Mouse (Mus musculus): ENCODE results near the gene Mrpl49. TPM values are rescaled to one million over a fixed set of nuclear protein-coding genes. Genes with fewer than 3 reads are reported as not detected.

The Mrpl49 gene
- polyA plus RNA-seq, 1 experiment from 2014 or later, result 29.6 TPM

DNA sequence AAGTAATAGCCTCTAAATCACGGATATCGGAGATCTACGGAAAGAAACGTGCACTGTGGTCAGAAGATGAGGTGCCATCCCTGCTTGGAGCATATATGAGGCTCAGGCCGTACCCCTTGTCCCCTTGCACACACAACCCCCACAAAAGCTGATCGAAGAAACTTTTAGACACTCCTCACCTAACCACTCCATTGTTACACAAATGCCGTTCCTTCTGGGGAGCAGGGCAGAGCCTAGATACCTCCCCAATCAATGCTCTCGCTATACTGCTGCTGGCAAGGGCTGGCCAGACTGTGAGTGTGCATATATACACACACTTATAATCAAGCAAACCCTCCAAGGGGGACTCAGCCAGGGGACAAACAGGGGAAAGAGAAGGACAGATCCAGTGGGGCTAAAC is 48.4 kb downstream of the Mrpl49 start:
- DNase-seq (no peak), ATAC-seq (no peak)
- no peak overlapping the region for H3K27ac ChIP-seq (ENCODE audit: low read depth)
- no peak overlapping the region for H3K4me3 ChIP-seq (ENCODE audit: low read depth, low read length)
- no peak overlapping the region for H3K9ac ChIP-seq (replicated peaks)
- H3K4me1 ChIP-seq (ENCODE audit: insufficient read depth), result peaks cover 6% of the 10 kb centered on the region
- peaks cover 42% of the 10 kb centered on the region for H3K36me3 ChIP-seq (replicated peaks; ENCODE audit: insufficient read depth, low read length)
- H3K27me3 ChIP-seq (ENCODE audit: insufficient read depth, low read length), result no peaks in the 10 kb centered on the region
- no peaks in the 10 kb centered on the region for H3K9me3 ChIP-seq (ENCODE audit: low read length)
- TF ChIP-seq CTCF (IDR thresholded peaks at IDR 0.05; ENCODE audit: low read depth) (no peak), EP300 (IDR thresholded peaks at IDR 0.05; ENCODE audit: low read depth) (no peak)
- WGBS (ENCODE audit: insufficient replicate concordance), result 90% methylated on average over 8 of the region's 8 CpGs
- H3K4me2 ChIP-seq (ENCODE audit: low read depth, low read length), result no peak overlapping the region

DNA sequence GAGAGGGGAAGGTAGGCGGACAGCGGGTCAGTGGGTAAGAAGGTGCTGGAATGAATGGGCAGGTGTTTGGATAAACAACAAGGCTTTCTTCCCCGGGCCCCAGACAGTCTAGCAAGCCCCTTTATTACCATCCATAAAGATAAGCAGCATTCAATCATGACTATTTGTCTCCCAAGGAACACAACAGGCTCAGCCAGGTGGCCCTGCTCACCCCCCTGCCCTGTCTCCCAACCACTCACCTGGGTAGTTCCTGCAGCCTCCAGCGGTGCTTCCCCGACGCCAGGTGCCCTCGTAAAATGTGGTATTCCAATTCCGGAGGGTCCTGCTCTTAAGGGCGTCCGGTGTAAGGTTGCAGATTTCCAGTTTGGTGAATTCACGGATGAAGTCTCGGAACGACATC is 50.6 kb downstream of the Mrpl49 start:
- no peak overlapping the region for H3K4me3 ChIP-seq (ENCODE audit: low read depth, low read length)
- no peak overlapping the region for H3K9ac ChIP-seq (replicated peaks)
- H3K9me3 ChIP-seq (ENCODE audit: low read length), result no peaks in the 10 kb centered on the region
- ATAC-seq (no peak), DNase-seq (no peak)
- no peaks in the 10 kb centered on the region for H3K4me1 ChIP-seq (ENCODE audit: insufficient read depth)
- no peak overlapping the region for H3K27ac ChIP-seq (ENCODE audit: low read depth)
- no peaks in the 10 kb centered on the region for H3K27me3 ChIP-seq (ENCODE audit: insufficient read depth, low read length)
- H3K36me3 ChIP-seq (replicated peaks; ENCODE audit: insufficient read depth, low read length), result peaks cover 42% of the 10 kb centered on the region
- TF ChIP-seq EP300 (IDR thresholded peaks at IDR 0.05; ENCODE audit: low read depth) (no peak), CTCF (IDR thresholded peaks at IDR 0.05; ENCODE audit: low read depth) (no peak)
- 92% methylated on average over 13 of the region's 13 CpGs for WGBS (ENCODE audit: insufficient replicate concordance)
- H3K4me2 ChIP-seq (ENCODE audit: low read depth, low read length), result no peak overlapping the region

DNA sequence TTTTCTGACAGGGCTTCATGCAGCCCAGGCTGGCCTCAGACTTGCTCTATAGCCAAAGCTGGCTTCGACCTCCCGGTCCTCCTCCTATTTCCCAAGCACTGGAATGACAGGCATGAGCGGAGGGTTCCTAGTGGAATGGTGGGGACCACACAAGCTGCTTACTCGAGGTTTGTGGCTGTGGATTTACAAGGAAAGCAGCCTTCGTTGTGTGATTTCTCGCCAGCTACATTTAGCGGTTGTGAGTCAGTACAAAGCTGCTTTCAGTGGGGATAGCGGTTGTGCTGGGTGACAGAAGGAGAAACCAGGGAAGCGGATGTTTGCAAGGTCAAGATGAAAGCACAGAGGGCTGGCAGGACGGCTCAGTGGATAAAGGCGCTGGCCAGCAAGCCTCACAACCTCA is 52.0 kb downstream of the Mrpl49 start:
- no peak overlapping the region for H3K27ac ChIP-seq (ENCODE audit: low read depth)
- H3K9me3 ChIP-seq (ENCODE audit: low read length), result no peaks in the 10 kb centered on the region
- H3K4me2 ChIP-seq (ENCODE audit: low read depth, low read length), result no peak overlapping the region
- ATAC-seq, result no peak
- DNase-seq, result no peak
- H3K9ac ChIP-seq (replicated peaks), result no peak overlapping the region
- no peak for TF ChIP-seq CTCF (IDR thresholded peaks at IDR 0.05; ENCODE audit: low read depth)
- TF ChIP-seq EP300 (IDR thresholded peaks at IDR 0.05; ENCODE audit: low read depth), result no peak
- 74% methylated on average over 11 of the region's 11 CpGs for WGBS (ENCODE audit: insufficient replicate concordance)
- no peak overlapping the region for H3K4me3 ChIP-seq (ENCODE audit: low read depth, low read length)
- H3K27me3 ChIP-seq (ENCODE audit: insufficient read depth, low read length), result no peaks in the 10 kb centered on the region
- H3K4me1 ChIP-seq (ENCODE audit: insufficient read depth), result no peaks in the 10 kb centered on the region
- peaks cover 41% of the 10 kb centered on the region for H3K36me3 ChIP-seq (replicated peaks; ENCODE audit: insufficient read depth, low read length)

Small RNA genes within 50 kb of the gene (microRNA-seq; reads per million reads assigned to microRNA genes)
- gene Mir6988, result 4.5 reads per million, percentile 6 among the genes with 10 or more reads in this experiment

Other genes with a start within 250 kb of the Mrpl49 start
- 8.5 and 9.0 TPM in 2 replicates for gene Frmd8, start 182.5 kb downstream of the Mrpl49 start, polyA plus RNA-seq (2015; fragmentation: Nextera tagmentation; extraction: Ambion mirVana)
- 8.4 and 9.1 TPM in 2 replicates for gene Slc25a45, start 180.0 kb downstream of the Mrpl49 start, polyA plus RNA-seq (2015; fragmentation: Nextera tagmentation; extraction: Ambion mirVana)
- 1.5 and 1.7 TPM in 2 replicates for gene Tigd3, start 163.6 kb downstream of the Mrpl49 start, polyA plus RNA-seq (2015; fragmentation: Nextera tagmentation; extraction: Ambion mirVana)
- gene Dpf2, start 144.8 kb downstream of the Mrpl49 start, polyA plus RNA-seq (2015; fragmentation: Nextera tagmentation; extraction: Ambion mirVana), result 28.1 and 32.6 TPM in 2 replicates
- gene Cdc42ep2, start 133.0 kb downstream of the Mrpl49 start, polyA plus RNA-seq (2015; fragmentation: Nextera tagmentation; extraction: Ambion mirVana), result 3.0 TPM in 2 replicates
- 19.2 and 21.5 TPM in 2 replicates for gene Pola2, start 93.6 kb downstream of the Mrpl49 start, polyA plus RNA-seq (2015; fragmentation: Nextera tagmentation; extraction: Ambion mirVana)
- 0.09 TPM in 1 of 2 replicates, not detected in the other for gene Slc22a20, start 71.6 kb downstream of the Mrpl49 start, polyA plus RNA-seq (2015; fragmentation: Nextera tagmentation; extraction: Ambion mirVana)
- gene Capn1, start 41.9 kb downstream of the Mrpl49 start, polyA plus RNA-seq (2015; fragmentation: Nextera tagmentation; extraction: Ambion mirVana), result 6.8 and 7.2 TPM in 2 replicates
- 12.4 and 15.4 TPM in 2 replicates for gene Syvn1, start 11.2 kb downstream of the Mrpl49 start, polyA plus RNA-seq (2015; fragmentation: Nextera tagmentation; extraction: Ambion mirVana)
- gene Fau, start 59 bp upstream of the Mrpl49 start, polyA plus RNA-seq (2015; fragmentation: Nextera tagmentation; extraction: Ambion mirVana), result 781 and 784 TPM in 2 replicates
- gene Znhit2, start 3.4 kb upstream of the Mrpl49 start, polyA plus RNA-seq (2015; fragmentation: Nextera tagmentation; extraction: Ambion mirVana), result 30.2 and 35.8 TPM in 2 replicates
- gene Tm7sf2, start 10.6 kb upstream of the Mrpl49 start, polyA plus RNA-seq (2015; fragmentation: Nextera tagmentation; extraction: Ambion mirVana), result 42.6 and 44.1 TPM in 2 replicates
- 17.5 and 20.7 TPM in 2 replicates for gene Vps51, start 19.4 kb upstream of the Mrpl49 start, polyA plus RNA-seq (2015; fragmentation: Nextera tagmentation; extraction: Ambion mirVana)
- gene Tmem262, start 22.2 kb upstream of the Mrpl49 start, polyA plus RNA-seq (2015; fragmentation: Nextera tagmentation; extraction: Ambion mirVana), result not detected in 2 replicates
- 0.32 and 0.72 TPM in 2 replicates for gene Gm28374, start 24.5 kb upstream of the Mrpl49 start, polyA plus RNA-seq (2015; fragmentation: Nextera tagmentation; extraction: Ambion mirVana)
- gene Zfpl1, start 27.2 kb upstream of the Mrpl49 start, polyA plus RNA-seq (2015; fragmentation: Nextera tagmentation; extraction: Ambion mirVana), result 16.9 and 19.9 TPM in 2 replicates
- gene Cdca5, start 27.2 kb upstream of the Mrpl49 start, polyA plus RNA-seq (2015; fragmentation: Nextera tagmentation; extraction: Ambion mirVana), result 13.5 and 15.0 TPM in 2 replicates
- gene AC131692.1, start 36.6 kb upstream of the Mrpl49 start, polyA plus RNA-seq (2015; fragmentation: Nextera tagmentation; extraction: Ambion mirVana), result not detected in 2 replicates
- 0.46 and 0.63 TPM in 2 replicates for gene Naaladl1, start 48.0 kb upstream of the Mrpl49 start, polyA plus RNA-seq (2015; fragmentation: Nextera tagmentation; extraction: Ambion mirVana)
- gene Sac3d1, start 60.9 kb upstream of the Mrpl49 start, polyA plus RNA-seq (2015; fragmentation: Nextera tagmentation; extraction: Ambion mirVana), result 15.0 and 15.6 TPM in 2 replicates
- 38.6 and 41.6 TPM in 2 replicates for gene Snx15, start 70.5 kb upstream of the Mrpl49 start, polyA plus RNA-seq (2015; fragmentation: Nextera tagmentation; extraction: Ambion mirVana)
- gene Batf2, start 83.2 kb upstream of the Mrpl49 start, polyA plus RNA-seq (2015; fragmentation: Nextera tagmentation; extraction: Ambion mirVana), result 0.59 and 1.1 TPM in 2 replicates
- 16.7 and 20.5 TPM in 2 replicates for gene Arl2, start 83.8 kb upstream of the Mrpl49 start, polyA plus RNA-seq (2015; fragmentation: Nextera tagmentation; extraction: Ambion mirVana)
- gene Majin, start 126.6 kb upstream of the Mrpl49 start, polyA plus RNA-seq (2015; fragmentation: Nextera tagmentation; extraction: Ambion mirVana), result not detected in 2 replicates
- gene Gpha2, start 168.6 kb upstream of the Mrpl49 start, polyA plus RNA-seq (2015; fragmentation: Nextera tagmentation; extraction: Ambion mirVana), result not detected in 2 replicates
- 3.2 and 3.8 TPM in 2 replicates for gene Ppp2r5b, start 178.1 kb upstream of the Mrpl49 start, polyA plus RNA-seq (2015; fragmentation: Nextera tagmentation; extraction: Ambion mirVana)
- 3.4 and 3.8 TPM in 2 replicates for gene Atg2a, start 183.9 kb upstream of the Mrpl49 start, polyA plus RNA-seq (2015; fragmentation: Nextera tagmentation; extraction: Ambion mirVana)
- 36.4 and 36.9 TPM in 2 replicates for gene Ehd1, start 218.9 kb upstream of the Mrpl49 start, polyA plus RNA-seq (2015; fragmentation: Nextera tagmentation; extraction: Ambion mirVana)
- gene Cdc42bpg, start 248.7 kb upstream of the Mrpl49 start, polyA plus RNA-seq (2015; fragmentation: Nextera tagmentation; extraction: Ambion mirVana), result 0.27 and 0.35 TPM in 2 replicates

All from liver, postnatal 0 days (tissue).